Mouse (Mus musculus) kidney, adult 11 months (tissue): Measurements from ENCODE around the gene Mgl2.

Experiments
- DNase-seq: peaks from one replicate; pipeline ENCODE4 v3.0.0; 2022

Mgl2 gene

GRCm38 (mm10) chr11:70171181-70171580 lies 41.1 kb downstream of the Mgl2 start:
- DNase-seq = peak; percentile 86

- no peak for DNase-seq
These were observed 41.7 kb downstream of the Mgl2 start for GRCm38 (mm10) chr11:70171847-70172246.

- no peak for DNase-seq
These were observed 42.2 kb downstream of the Mgl2 start for GRCm38 (mm10) chr11:70172298-70172697.

- peak; percentile 84 for DNase-seq
These were observed 44.4 kb downstream of the Mgl2 start for GRCm38 (mm10) chr11:70174491-70174890.

GRCm38 (mm10) chr11:70177647-70178046 lies 47.5 kb downstream of the Mgl2 start:
- no peak for DNase-seq

- no peak for DNase-seq
These were observed 48.2 kb downstream of the Mgl2 start for GRCm38 (mm10) chr11:70178311-70178710.

- DNase-seq = no peak
These were observed 48.6 kb downstream of the Mgl2 start for GRCm38 (mm10) chr11:70178756-70179155.

- DNase-seq = no peak
These were observed 49.3 kb downstream of the Mgl2 start for GRCm38 (mm10) chr11:70179401-70179800.

- DNase-seq = no peak
These were observed 50.4 kb downstream of the Mgl2 start for GRCm38 (mm10) chr11:70180496-70180895.

GRCm38 (mm10) chr11:70185120-70185519 lies 55.0 kb downstream of the Mgl2 start:
- DNase-seq = no peak
